Mouse (Mus musculus): ENCODE results near the gene Fst.

The Fst gene

GRCm38 (mm10) chr13:114420235-114420634 lies 38.5 kb downstream of the Fst start:
- peak; percentile 45 for DNase-seq (ENCODE audit: extremely low read depth, insufficient read length, low spot score)

GRCm38 (mm10) chr13:114419364-114419763 lies 39.4 kb downstream of the Fst start:
- no peak for DNase-seq (ENCODE audit: extremely low read depth, insufficient read length, low spot score)

GRCm38 (mm10) chr13:114412326-114412725 lies 46.4 kb downstream of the Fst start:
- DNase-seq (ENCODE audit: extremely low read depth, insufficient read length, low spot score), result no peak

- DNase-seq (ENCODE audit: extremely low read depth, insufficient read length, low spot score), result no peak
These were observed 51.9 kb downstream of the Fst start for GRCm38 (mm10) chr13:114406866-114407265.

DNA sequence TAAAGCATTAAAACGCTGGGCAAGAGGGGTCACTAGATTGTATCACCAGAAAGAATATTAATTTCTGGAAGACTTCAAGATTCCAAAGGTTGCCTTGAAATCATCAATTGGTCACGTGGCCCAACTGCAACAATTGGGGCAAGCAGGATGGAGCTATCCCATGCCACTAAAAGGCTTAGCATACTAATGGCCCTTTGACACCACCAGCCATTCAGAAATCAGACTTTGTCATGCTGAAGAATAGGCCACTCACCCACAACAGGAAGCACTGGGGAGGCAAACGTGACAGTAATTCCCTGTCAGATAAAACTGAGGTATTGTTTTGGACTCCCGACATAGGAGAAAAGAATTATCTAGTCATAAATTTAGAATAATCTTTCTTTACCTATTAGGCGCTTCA lies 52.3 kb downstream of the Fst start:
- no peak for DNase-seq (ENCODE audit: extremely low read depth, insufficient read length, low spot score)

GRCm38 (mm10) chr13:114405100-114405715 lies 53.5 kb downstream of the Fst start:
- DNase-seq (ENCODE audit: extremely low read depth, insufficient read length, low spot score), result no peak

Measured in 3134 (cell line).